Mouse (Mus musculus): ENCODE measurements around the gene Rer1.
A peak's percentile ranks its signal among the peaks of the same experiment; 100 is the strongest.

- peak; percentile 86 for TF ChIP-seq CTCF (IDR thresholded peaks at IDR 0.05; ENCODE audit: borderline replicate concordance, extremely low read depth, insufficient read depth, insufficient read length)
- no peak for TF ChIP-seq POLR2A (IDR thresholded peaks at IDR 0.05; ENCODE audit: borderline replicate concordance, extremely low read depth, insufficient read depth, insufficient read length, poor library complexity, severe bottlenecking)
Measured at GRCm38 (mm10) chr4:155065970-155066833, 20.0 kb downstream of the Rer1 start.

Measured in brain, embryonic 14.5 days (tissue).